Comparison of ENCODE assay signal across 15 mouse cellular contexts in the genomic region with DNA sequence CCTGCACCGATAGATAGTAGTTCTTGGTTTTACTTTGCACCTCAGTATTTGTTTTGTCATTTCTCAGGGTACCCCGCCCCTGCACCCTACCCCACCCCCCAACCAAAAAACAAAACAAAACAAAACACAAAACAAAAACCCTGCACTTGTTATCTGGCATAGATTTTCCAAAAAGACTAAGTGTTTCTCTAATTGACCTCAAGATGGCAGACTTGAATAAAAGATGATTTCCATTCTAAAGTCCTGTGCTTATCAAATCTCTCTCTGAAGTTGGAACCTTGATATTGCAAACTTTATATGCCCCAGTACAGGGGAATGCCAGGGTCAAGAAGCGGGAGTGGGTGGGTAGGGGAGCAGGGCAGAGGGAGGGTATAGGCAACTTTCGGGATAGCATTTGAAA. TPM values are rescaled to one million over a fixed set of nuclear protein-coding genes. Genes with fewer than 3 reads are reported as not detected.
DNase-seq lines count a peak whose midpoint lies in the region; ATAC-seq and TF ChIP-seq lines count a peak whose summit lies in the region.
"Had no signal": no experiment of that assay in that cellular context is flagged by ENCODE, and none has a peak within 500 bp of the region (broad histone marks: within the 10 kb centered on the region; RNA-seq: fewer than 3 reads in every experiment).

No protein-coding gene starts in this region.

- WGBS in embryonic facial prominence, embryonic 11.5 days = 70% methylated on average over 4 of the region's 4 CpGs
- 62% methylated on average over 4 of the region's 4 CpGs for WGBS in embryonic facial prominence, embryonic 10.5 days
- WGBS in kidney, postnatal 0 days = 57% methylated on average over 4 of the region's 4 CpGs
- 58% methylated on average over 4 of the region's 4 CpGs for WGBS in kidney, embryonic 14.5 days

- H3K27ac ChIP-seq in embryonic facial prominence, embryonic 11.5 days (replicated peaks; ENCODE audit: low read depth, low read length) = no peak overlapping the region
- no peak overlapping the region for H3K27ac ChIP-seq in embryonic facial prominence, embryonic 10.5 days (replicated peaks)
- H3K27ac ChIP-seq in kidney, postnatal 0 days = no peak overlapping the region
- no peak overlapping the region for H3K27ac ChIP-seq in kidney, embryonic 14.5 days (ENCODE audit: low read depth, low read length)
- H3K27ac ChIP-seq: embryonic facial prominence, embryonic 15.5 days; liver, embryonic 15.5 days; stomach, embryonic 15.5 days had no signal

- peak; percentile 52; the same call in 1 of the 2 replicates for TF ChIP-seq CTCF in kidney, postnatal 0 days (IDR thresholded peaks at IDR 0.05; ENCODE audit: low read depth)

- no peak overlapping the region for H3K4me2 ChIP-seq in embryonic facial prominence, embryonic 11.5 days (ENCODE audit: low read depth, low read length)
- H3K4me2 ChIP-seq in kidney, postnatal 0 days (ENCODE audit: low read length) = no peak overlapping the region
- H3K4me2 ChIP-seq in kidney, embryonic 14.5 days (replicated peaks; ENCODE audit: low read depth, low read length) = no peak overlapping the region
- H3K4me2 ChIP-seq: embryonic facial prominence, embryonic 15.5 days; liver, embryonic 15.5 days; stomach, embryonic 15.5 days had no signal

- no peak for ATAC-seq in embryonic facial prominence, embryonic 11.5 days (replicated peaks; ENCODE audit: insufficient number of reproducible peaks, low FRiP score, low TSS enrichment, low read depth)
- ATAC-seq in kidney, postnatal 0 days (replicated peaks; ENCODE audit: low FRiP score, low read depth) = no peak
- ATAC-seq in kidney, embryonic 14.5 days (ENCODE audit: low FRiP score, low TSS enrichment) = no peak

- H3K4me1 ChIP-seq in embryonic facial prominence, embryonic 11.5 days (ENCODE audit: control insufficient read depth, insufficient read depth, low read length) = no peaks in the 10 kb centered on the region
- 0 out of 2 replicates have a peak, but pooled peaks cover 2% of the 10 kb centered on the region for H3K4me1 ChIP-seq in embryonic facial prominence, embryonic 10.5 days
- no peaks in the 10 kb centered on the region for H3K4me1 ChIP-seq in kidney, postnatal 0 days (replicated peaks; ENCODE audit: insufficient read depth, low read length)
- H3K4me1 ChIP-seq in kidney, embryonic 14.5 days (ENCODE audit: control insufficient read depth, insufficient read depth, low read length) = no peaks in the 10 kb centered on the region
- H3K4me1 ChIP-seq: embryonic facial prominence, embryonic 15.5 days; liver, embryonic 15.5 days; stomach, embryonic 15.5 days had no signal

- no peak overlapping the region for H3K4me3 ChIP-seq in embryonic facial prominence, embryonic 11.5 days (ENCODE audit: low read depth, low read length)
- H3K4me3 ChIP-seq in embryonic facial prominence, embryonic 10.5 days = no peak overlapping the region
- H3K4me3 ChIP-seq in kidney, postnatal 0 days (replicated peaks; ENCODE audit: low read depth, low read length) = no peak overlapping the region
- H3K4me3 ChIP-seq in kidney, embryonic 14.5 days (ENCODE audit: low read length) = no peak overlapping the region
- H3K4me3 ChIP-seq: embryonic facial prominence, embryonic 15.5 days; liver, embryonic 15.5 days; stomach, embryonic 15.5 days had no signal

- no peaks in the 10 kb centered on the region for H3K9me3 ChIP-seq in embryonic facial prominence, embryonic 11.5 days (replicated peaks; ENCODE audit: control insufficient read depth, low read length)
- no peaks in the 10 kb centered on the region for H3K9me3 ChIP-seq in embryonic facial prominence, embryonic 10.5 days
- no peaks in the 10 kb centered on the region for H3K9me3 ChIP-seq in kidney, postnatal 0 days (replicated peaks; ENCODE audit: low read length)
- no peaks in the 10 kb centered on the region for H3K9me3 ChIP-seq in kidney, embryonic 14.5 days (ENCODE audit: control insufficient read depth, low read length)
- H3K9me3 ChIP-seq: embryonic facial prominence, embryonic 15.5 days; liver, embryonic 15.5 days; stomach, embryonic 15.5 days had no signal

- H3K9ac ChIP-seq in embryonic facial prominence, embryonic 11.5 days (replicated peaks; ENCODE audit: low read length) = no peak overlapping the region
- no peak overlapping the region for H3K9ac ChIP-seq in kidney, postnatal 0 days (ENCODE audit: low read depth, low read length)
- no peak overlapping the region for H3K9ac ChIP-seq in kidney, embryonic 14.5 days (ENCODE audit: low read depth, low read length)
- H3K9ac ChIP-seq: embryonic facial prominence, embryonic 15.5 days; liver, embryonic 15.5 days; stomach, embryonic 15.5 days had no signal

- peak; percentile 9 for DNase-seq in embryonic facial prominence, embryonic 11.5 days (ENCODE audit: low spot score)
- no peak for DNase-seq in embryonic facial prominence, embryonic 10.5 days (ENCODE audit: low spot score)
- DNase-seq in kidney, postnatal 0 days (ENCODE audit: low spot score) = peak; percentile 67
- DNase-seq in 416B (ENCODE audit: low read depth) = peak; percentile 36
- DNase-seq in brain, adult 2 months (ENCODE audit: low read depth, low spot score) = peak; percentile 59
- no peak for DNase-seq in adrenal gland, adult 2 months
- no peak for DNase-seq in Muller cell, postnatal 12 days (ENCODE audit: inconsistent ontology term)
- DNase-seq: cerebellum, adult 9-11 months; heart, adult 18-20 months; kidney, adult 11 months; thymus, postnatal 36 days had no signal

- no peaks in the 10 kb centered on the region for H3K36me3 ChIP-seq in embryonic facial prominence, embryonic 11.5 days (replicated peaks; ENCODE audit: control insufficient read depth, insufficient read depth, low read depth, low read length)
- no peaks in the 10 kb centered on the region for H3K36me3 ChIP-seq in embryonic facial prominence, embryonic 10.5 days (replicated peaks)
- no peaks in the 10 kb centered on the region for H3K36me3 ChIP-seq in kidney, postnatal 0 days (ENCODE audit: insufficient read depth, low read length)
- no peaks in the 10 kb centered on the region for H3K36me3 ChIP-seq in kidney, embryonic 14.5 days (ENCODE audit: control insufficient read depth, insufficient read depth, low read length)
- H3K36me3 ChIP-seq: embryonic facial prominence, embryonic 15.5 days; liver, embryonic 15.5 days; stomach, embryonic 15.5 days had no signal

- no peaks in the 10 kb centered on the region; the same call in 1 of the 2 replicates for H3K27me3 ChIP-seq in embryonic facial prominence, embryonic 11.5 days (ENCODE audit: control insufficient read depth, insufficient read depth, low read length)
- H3K27me3 ChIP-seq in embryonic facial prominence, embryonic 10.5 days (replicated peaks; ENCODE audit: low read depth, poor library complexity, severe bottlenecking) = peaks cover 7% of the 10 kb centered on the region; the same call in 1 of the 2 replicates
- no peaks in the 10 kb centered on the region for H3K27me3 ChIP-seq in kidney, postnatal 0 days (ENCODE audit: insufficient read depth, low read length)
- no peaks in the 10 kb centered on the region for H3K27me3 ChIP-seq in kidney, embryonic 14.5 days (ENCODE audit: control insufficient read depth, insufficient read depth, low read length)
- H3K27me3 ChIP-seq: embryonic facial prominence, embryonic 15.5 days; liver, embryonic 15.5 days; stomach, embryonic 15.5 days had no signal

RNA-seq across cellular contexts. Expression of a gene that starts 43.8 kb away (rescaled TPM):
- 4.7 and 5.2 TPM in 2 replicates for polyA plus RNA-seq in embryonic facial prominence, embryonic 11.5 days (2014; fragmentation: Nextera tagmentation; extraction: Ambion mirVana)
- 3.0 and 3.1 TPM in 2 replicates for polyA plus RNA-seq in embryonic facial prominence, embryonic 10.5 days (2016; fragmentation: Nextera tagmentation; extraction: Ambion mirVana)
- 20.0 and 22.1 TPM in 2 replicates for polyA plus RNA-seq in kidney, postnatal 0 days (2015; fragmentation: Nextera tagmentation; extraction: Ambion mirVana)
- 11.4 and 16.5 TPM in 2 replicates for polyA plus RNA-seq in kidney, embryonic 14.5 days (2014; fragmentation: Nextera tagmentation; extraction: Ambion mirVana)
- 10 to 100 TPM; 27.7 to 41.8 TPM for total RNA-seq in adrenal gland, adult 2 months (2021)
- 7.7 and 8.9 TPM in 2 replicates for polyA plus RNA-seq in adrenal gland, adult 2 months (2012; rRNA removed)
- polyA plus RNA-seq: liver, embryonic 15.5 days had no signal

Comparison
In these comparisons a context has a peak if more than half of its experiments do, and no peak if none do; other contexts are left out.
1. DNase-seq: peak in embryonic facial prominence, embryonic 11.5 days (single experiment), kidney, postnatal 0 days (single experiment), 416B (single experiment) and brain, adult 2 months (single experiment); none in embryonic facial prominence, embryonic 10.5 days (single experiment), adrenal gland, adult 2 months (single experiment) and Muller cell, postnatal 12 days (single experiment).